Comparison of ENCODE assay signal across 28 mouse cellular contexts in genomic region chr7:137154623-137155022, GRCm38 (mm10).
DNase-seq lines count a peak whose midpoint lies in the region; ATAC-seq lines count a peak whose summit lies in the region.
"Had no signal": no experiment of that assay in that cellular context is flagged by ENCODE, and none has a peak within 500 bp of the region (broad histone marks: within the 10 kb centered on the region; RNA-seq: fewer than 3 reads in every experiment).

No protein-coding gene starts in this region.

- ATAC-seq in CD4-positive, CD25-positive, alpha-beta regulatory T cell, adult 4 months: peak; percentile 88
- peak; percentile 84 for ATAC-seq in activated CD4-positive, CD25-positive, alpha-beta regulatory T cell, adult 4 months
- peak; percentile 80 for ATAC-seq in inflammation-experienced regulatory T-cells, adult 6 months
- ATAC-seq in hindbrain, embryonic 12.5 days (ENCODE audit: low FRiP score): no peak
- ATAC-seq: forebrain, embryonic 14.5 days; forebrain, postnatal 0 days; Patski had no signal

- H3K27me3 ChIP-seq in hindbrain, embryonic 12.5 days: no peaks in the 10 kb centered on the region
- H3K27me3 ChIP-seq: embryonic facial prominence, embryonic 13.5 days; embryonic facial prominence, embryonic 15.5 days; Patski had no signal

- H3K27ac ChIP-seq in hindbrain, embryonic 12.5 days: no peak overlapping the region
- H3K27ac ChIP-seq: embryonic facial prominence, embryonic 13.5 days; embryonic facial prominence, embryonic 15.5 days; forebrain, embryonic 10.5 days; forebrain, embryonic 12.5 days had no signal

- no peak overlapping the region for H3K4me3 ChIP-seq in hindbrain, embryonic 12.5 days
- H3K4me3 ChIP-seq: embryonic facial prominence, embryonic 13.5 days; embryonic facial prominence, embryonic 15.5 days; erythroblast, embryonic 14.5 days; forebrain, embryonic 10.5 days; forebrain, embryonic 12.5 days had no signal

- H3K4me1 ChIP-seq in hindbrain, embryonic 12.5 days: peaks cover 1% of the 10 kb centered on the region
- H3K4me1 ChIP-seq: embryonic facial prominence, embryonic 13.5 days; embryonic facial prominence, embryonic 15.5 days; forebrain, embryonic 10.5 days; forebrain, embryonic 12.5 days had no signal

- WGBS in hindbrain, embryonic 12.5 days: 77% methylated on average over 2 of the region's 2 CpGs

- no peak overlapping the region for H3K4me2 ChIP-seq in hindbrain, embryonic 12.5 days (replicated peaks)
- H3K4me2 ChIP-seq: embryonic facial prominence, embryonic 13.5 days; embryonic facial prominence, embryonic 15.5 days; forebrain, embryonic 12.5 days had no signal

- H3K9ac ChIP-seq in hindbrain, embryonic 12.5 days: no peak overlapping the region
- H3K9ac ChIP-seq: embryonic facial prominence, embryonic 13.5 days; embryonic facial prominence, embryonic 15.5 days; forebrain, embryonic 12.5 days; forebrain, postnatal 0 days had no signal

- H3K9me3 ChIP-seq in hindbrain, embryonic 12.5 days (replicated peaks): no peaks in the 10 kb centered on the region
- H3K9me3 ChIP-seq: embryonic facial prominence, embryonic 13.5 days; embryonic facial prominence, embryonic 15.5 days; forebrain, embryonic 10.5 days; forebrain, embryonic 12.5 days had no signal

- no peaks in the 10 kb centered on the region for H3K36me3 ChIP-seq in hindbrain, embryonic 12.5 days
- H3K36me3 ChIP-seq: embryonic facial prominence, embryonic 13.5 days; embryonic facial prominence, embryonic 15.5 days; forebrain, embryonic 10.5 days; forebrain, embryonic 12.5 days; G1E had no signal

- DNase-seq in CD4-positive helper T cell, adult 2 months (ENCODE audit: low read depth, low spot score): peak; percentile 6
- no peak for DNase-seq in gastrocnemius, postnatal 10 days
- no peak for DNase-seq in layer of hippocampus, adult 8-10 months (ENCODE audit: low spot score in 2 of 2)
- DNase-seq in adipocyte (ENCODE audit: low spot score): no peak
- DNase-seq: adrenal gland, adult 2 months; adrenal gland, postnatal 10 days; adrenal gland, postnatal 25 days; B cell, adult 2 months; cerebellum, adult 11 months; cerebellum, adult 18-20 months; cerebellum, adult 8-10 months; cerebellum, adult 9-11 months; cerebellum, postnatal 14 days; cerebellum, postnatal 36 days; embryo, embryonic 11 days; forebrain, postnatal 0 days had no signal
